Mouse (Mus musculus) C2C12 (cell line): Measurements from ENCODE around the gene D330045A20Rik.

Experiments used
- CEBPB ChIP-seq: IDR thresholded peaks from one replicate; pipeline ENCODE4 v1.6.1; 2011; ENCODE audit warnings: low read depth, mild to moderate bottlenecking, control low read depth, moderate library complexity
- CTCF ChIP-seq: IDR thresholded peaks from one replicate; pipeline ENCODE4 v1.5.1; 2011; ENCODE audit not compliant: control insufficient read depth, insufficient read depth, insufficient read length
- MAX ChIP-seq: IDR thresholded peaks from one replicate; pipeline ENCODE4 v1.6.1; 2011; ENCODE audit warnings: mild to moderate bottlenecking, control low read depth
- MYOD1 ChIP-seq: IDR thresholded peaks from one replicate; pipeline ENCODE4 v1.6.1; 2011; ENCODE audit warnings: low read depth; ENCODE audit not compliant: control insufficient read depth, insufficient read length
- MYOG ChIP-seq: IDR thresholded peaks from one replicate; pipeline ENCODE4 v1.6.1; 2011; ENCODE audit not compliant: control insufficient read depth, insufficient read length; ENCODE audit errors: extremely low read depth
- USF1 ChIP-seq: IDR thresholded peaks from one replicate; pipeline ENCODE4 v1.6.1; 2011; ENCODE audit warnings: low read depth, mild to moderate bottlenecking, control low read depth, moderate library complexity

DNA sequence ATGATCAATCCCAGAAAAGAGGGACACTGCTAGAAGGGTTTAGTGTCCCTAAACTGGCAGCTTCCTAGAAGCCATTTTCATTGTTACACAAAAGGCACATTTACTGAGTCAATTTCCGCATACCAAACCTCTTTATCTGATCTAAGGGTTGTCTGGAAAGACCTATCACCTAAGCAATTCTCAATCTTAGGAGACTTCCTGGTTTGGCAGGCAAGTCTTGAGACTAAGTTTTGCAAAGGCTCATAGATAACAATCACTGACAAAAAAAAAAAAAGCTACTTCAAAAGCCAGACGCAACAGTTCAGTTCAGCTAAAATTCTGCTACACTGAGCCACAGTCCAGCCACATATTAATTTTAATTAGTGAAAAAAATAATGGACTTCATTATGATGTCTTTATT is 39.1 kb downstream of the D330045A20Rik start:
- no peak for TF ChIP-seq USF1
- TF ChIP-seq CTCF, result no peak
- TF ChIP-seq CEBPB, result no peak
- TF ChIP-seq MAX, result no peak
- no peak for TF ChIP-seq MYOG
- no peak for TF ChIP-seq MYOD1
